Mouse (Mus musculus) hindbrain, embryonic 16.5 days (tissue): ENCODE data around the gene Ndufb10. TPM values are rescaled to one million over a fixed set of nuclear protein-coding genes. Genes with fewer than 3 reads are reported as not detected.

Source experiments
- ATAC-seq: fragments of 200-750 bp; cut with Nextera tagmentation; 2 replicates; pipeline ENCODE4 v1.8.0; 2017; ENCODE audit warnings: moderate TSS enrichment, moderate library complexity
- H3K27ac ChIP-seq: fragments of 300-500 bp; sonication (generic); 2 replicates; pipeline ENCODE4 v1.5.1; 2014; ENCODE audit warnings: low read depth, mild to moderate bottlenecking, control low read depth, low read length, moderate library complexity
- H3K27me3 ChIP-seq: fragments of 300-500 bp; sonication (generic); replicated peaks from 2 replicates; pipeline ENCODE4 v1.6.1; 2014; ENCODE audit warnings: low read length; ENCODE audit not compliant: control insufficient read depth, insufficient read depth
- H3K36me3 ChIP-seq: fragments of 300-500 bp; sonication (generic); 2 replicates; pipeline ENCODE4 v1.6.1; 2014; ENCODE audit warnings: mild to moderate bottlenecking, low read length, moderate library complexity, mixed read lengths; ENCODE audit not compliant: control insufficient read depth, insufficient read depth
- H3K4me1 ChIP-seq: fragments of 300-500 bp; sonication (generic); 2 replicates; pipeline ENCODE4 v1.6.1; 2014; ENCODE audit warnings: low read depth, low read length; ENCODE audit not compliant: control insufficient read depth, insufficient read depth
- H3K4me2 ChIP-seq: fragments of 300-500 bp; sonication (generic); 2 replicates; pipeline ENCODE4 v1.6.1; 2014; ENCODE audit warnings: mild to moderate bottlenecking, low read length, control low read depth, moderate library complexity
- H3K4me3 ChIP-seq: fragments of 300-500 bp; sonication (generic); 2 replicates; pipeline ENCODE4 v1.5.1; 2014; ENCODE audit warnings: mild to moderate bottlenecking, low read length, control low read depth, moderate library complexity
- H3K9ac ChIP-seq: fragments of 300-500 bp; sonication (generic); 2 replicates; pipeline ENCODE4 v1.6.1; 2014; ENCODE audit warnings: low read depth, mild to moderate bottlenecking, control low read depth, low read length, moderate library complexity
- H3K9me3 ChIP-seq: fragments of 300-500 bp; sonication (generic); 2 replicates; pipeline ENCODE4 v1.6.1; 2014; ENCODE audit warnings: mild to moderate bottlenecking, low read length, moderate library complexity; ENCODE audit not compliant: control insufficient read depth
- WGBS: fragments of 180-500 bp; shearing (Covaris S2); extraction: QIAGEN DNeasy Blood & Tissue Kit; methylation state at CpG from one replicate; pipeline ENCODE4 v1.1.7; 2014; 5-methylcytosine and 5-hydroxymethylcytosine counted together
- polyA plus RNA-seq: library from polyadenylated mRNA; unstranded; fragments of >200 nt; fragmentation: Nextera tagmentation; extraction: Ambion mirVana; gene quantifications from 2 replicates; pipeline ENCODE4 v1.2.1, GENCODE M21; 2015

The Ndufb10 gene
- polyA plus RNA-seq, 1 experiment from 2014 or later: 307 TPM

DNA sequence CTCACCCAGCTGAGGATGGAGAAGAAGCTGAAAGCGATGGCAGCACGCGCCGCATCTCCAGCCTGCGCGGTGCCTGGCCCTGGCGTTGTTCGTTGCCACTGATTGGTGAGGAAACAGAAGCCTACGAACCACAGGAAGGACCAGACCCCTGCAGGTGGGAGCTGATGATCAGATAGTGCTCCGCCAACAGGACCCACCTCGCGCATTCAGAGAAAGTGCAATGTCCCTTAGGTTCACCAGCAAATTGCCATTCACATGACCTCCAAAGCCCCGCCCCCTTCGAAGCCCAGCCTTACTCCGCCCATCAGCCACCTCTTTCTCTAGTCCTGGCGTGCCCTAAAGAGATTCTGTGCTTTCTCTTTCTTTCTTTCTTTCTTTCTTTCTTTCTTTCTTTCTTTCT is 37.8 kb downstream of the Ndufb10 start:
- H3K4me2 ChIP-seq: no peak overlapping the region
- WGBS: 39% methylated on average over 16 of the region's 16 CpGs

DNA sequence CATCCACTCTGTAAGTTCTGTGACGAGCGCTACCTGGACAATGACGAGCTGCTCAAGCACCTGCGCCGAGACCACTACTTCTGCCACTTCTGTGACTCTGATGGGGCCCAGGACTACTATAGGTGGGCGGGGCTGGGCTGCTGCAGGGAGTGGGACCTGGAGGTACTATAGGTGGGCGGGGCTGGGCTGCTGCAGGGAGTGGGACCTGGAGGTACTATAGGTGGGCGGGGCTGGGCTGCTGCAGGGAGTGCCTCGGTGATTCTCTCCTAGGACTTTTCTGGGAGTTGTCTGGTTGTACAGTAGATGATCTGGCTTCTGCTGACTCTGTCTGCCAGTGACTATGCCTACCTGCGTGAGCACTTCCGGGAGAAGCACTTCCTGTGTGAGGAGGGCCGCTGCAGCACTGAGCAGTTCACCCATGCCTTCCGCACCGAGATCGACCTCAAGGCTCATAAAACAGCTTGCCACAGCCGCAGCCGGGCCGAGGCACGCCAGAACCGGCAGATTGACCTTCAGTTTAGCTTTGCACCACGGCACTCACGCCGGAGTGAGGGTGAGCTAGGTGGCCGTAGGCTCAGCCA is 46.7 kb downstream of the Ndufb10 start:
- ATAC-seq: no peak; the same call in 1 of the 2 replicates
- Histone ChIP-seq H3K27ac (no peak overlapping the region), H3K27me3 (no peaks in the 10 kb centered on the region), H3K9ac (no peak overlapping the region), H3K36me3 (peaks cover 27% of the 10 kb centered on the region), H3K4me2 (no peak overlapping the region), H3K4me3 (no peak overlapping the region), H3K4me1 (no peaks in the 10 kb centered on the region; the same call in 1 of the 2 replicates), H3K9me3 (no peaks in the 10 kb centered on the region)
- WGBS: 94% methylated on average over 24 of the region's 24 CpGs

More for the DNA sequence above, 37.8 kb downstream of the Ndufb10 start:
- no peak overlapping the region for H3K27ac ChIP-seq
- H3K9me3 ChIP-seq: no peaks in the 10 kb centered on the region
- no peak overlapping the region for H3K9ac ChIP-seq
- ATAC-seq: no peak
- H3K36me3 ChIP-seq: peaks cover 15% of the 10 kb centered on the region; the same call in 1 of the 2 replicates
- no peak overlapping the region for H3K4me3 ChIP-seq
- H3K27me3 ChIP-seq: peaks cover 4% of the 10 kb centered on the region; the same call in 1 of the 2 replicates
- H3K4me1 ChIP-seq: peaks cover 29% of the 10 kb centered on the region

DNA sequence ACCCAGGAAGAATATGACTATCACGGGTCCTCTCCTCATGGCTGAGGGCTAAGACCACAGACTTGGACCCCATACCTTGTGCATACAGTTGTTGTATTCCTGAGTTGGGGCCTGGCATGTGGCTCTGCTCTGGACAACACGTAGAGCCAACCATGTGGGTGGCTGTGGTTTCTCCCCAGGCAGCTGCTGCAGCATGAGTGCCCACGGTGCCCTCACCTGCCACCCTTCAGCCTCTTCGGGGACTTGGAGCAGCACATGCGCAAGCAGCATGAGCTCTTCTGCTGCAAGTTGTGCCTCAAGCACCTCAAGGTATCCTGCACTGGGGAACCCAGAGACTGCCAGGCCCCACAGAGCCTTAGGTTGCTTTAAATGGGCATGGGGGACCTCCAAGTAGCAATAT is 47.4 kb downstream of the Ndufb10 start:
- WGBS: 93% methylated on average over 5 of the region's 5 CpGs
- H3K9ac ChIP-seq: no peak overlapping the region
- peaks cover 27% of the 10 kb centered on the region for H3K36me3 ChIP-seq
- H3K4me2 ChIP-seq: no peak overlapping the region
- no peaks in the 10 kb centered on the region for H3K9me3 ChIP-seq
- H3K27me3 ChIP-seq: no peaks in the 10 kb centered on the region
- no peak overlapping the region for H3K4me3 ChIP-seq
- H3K27ac ChIP-seq: no peak overlapping the region
- H3K4me1 ChIP-seq: peaks cover 6% of the 10 kb centered on the region
- no peak for ATAC-seq

DNA sequence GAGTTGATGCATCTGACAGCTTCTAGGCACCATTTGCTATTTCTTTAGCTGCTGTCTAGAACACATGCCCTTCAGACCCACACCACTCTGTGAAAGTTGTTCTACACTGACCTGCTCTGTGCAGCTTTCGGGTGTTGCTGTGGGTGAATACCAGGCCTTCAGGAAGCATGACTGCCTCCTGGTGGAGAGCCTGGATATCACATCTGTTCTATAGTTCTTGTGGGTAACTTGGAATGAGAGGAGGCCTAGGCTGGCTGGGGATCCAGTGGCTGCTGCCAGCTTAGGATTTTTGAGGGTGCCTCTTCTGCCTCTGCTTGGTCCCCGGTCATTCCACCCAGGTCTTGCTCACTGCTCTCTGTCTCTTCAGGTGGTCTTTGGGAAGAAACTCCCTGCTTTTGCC is 48.1 kb downstream of the Ndufb10 start:
- no peak for ATAC-seq
- Histone ChIP-seq H3K4me3 (no peak overlapping the region), H3K9ac (no peak overlapping the region), H3K27me3 (no peaks in the 10 kb centered on the region), H3K9me3 (no peaks in the 10 kb centered on the region), H3K36me3 (peaks cover 22% of the 10 kb centered on the region), H3K4me2 (no peak overlapping the region), H3K27ac (no peak overlapping the region), H3K4me1 (peaks cover 13% of the 10 kb centered on the region)
- WGBS: 55% methylated on average over 2 of the region's 2 CpGs

DNA sequence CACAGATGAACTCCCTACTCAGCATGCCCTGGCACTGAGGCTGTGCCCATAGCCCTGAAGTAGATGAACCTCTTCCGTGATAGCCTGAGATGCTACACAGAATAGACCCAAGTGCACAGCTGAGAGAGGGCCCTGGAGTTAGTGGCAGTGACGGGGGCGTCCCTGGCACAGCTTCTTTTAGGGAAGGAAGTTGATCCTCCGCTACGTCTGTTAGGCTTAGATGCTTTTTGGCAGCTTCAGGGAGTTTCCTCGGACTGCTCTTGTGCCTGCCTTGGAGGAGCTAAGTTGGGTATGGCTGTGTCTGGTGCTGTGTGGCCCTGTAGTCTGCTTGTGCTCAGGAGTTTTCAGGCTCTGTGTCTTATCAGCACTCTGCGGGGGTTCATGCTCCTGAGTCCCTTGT is 50.0 kb downstream of the Ndufb10 start:
- WGBS: 84% methylated on average over 7 of the region's 7 CpGs
- no peak overlapping the region for H3K4me2 ChIP-seq
- no peaks in the 10 kb centered on the region for H3K27me3 ChIP-seq
- no peak for ATAC-seq
- H3K36me3 ChIP-seq: peaks cover 10% of the 10 kb centered on the region
- no peak overlapping the region for H3K4me3 ChIP-seq
- H3K4me1 ChIP-seq: peaks cover 23% of the 10 kb centered on the region
- no peak overlapping the region for H3K9ac ChIP-seq
- H3K9me3 ChIP-seq: no peaks in the 10 kb centered on the region
- no peak overlapping the region for H3K27ac ChIP-seq

DNA sequence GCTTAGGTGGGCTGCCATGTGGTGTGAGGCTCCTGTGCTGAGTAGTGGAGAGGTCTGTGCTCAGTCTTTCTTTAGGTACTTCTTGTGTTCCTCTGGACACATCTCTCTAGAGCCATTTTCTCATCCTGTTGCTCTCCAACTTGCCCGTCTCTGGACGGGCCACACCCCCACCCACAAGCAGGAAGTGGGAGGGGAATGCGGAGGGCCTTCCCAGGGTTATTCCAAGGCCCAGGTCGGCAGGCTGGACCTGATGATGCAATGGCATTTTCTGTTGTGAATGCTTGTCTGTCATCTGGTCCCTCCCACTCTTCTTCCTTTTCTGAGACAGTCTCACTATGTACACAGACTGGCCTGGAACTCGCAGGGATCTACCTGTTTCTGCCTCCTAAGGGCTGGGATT is 52.1 kb downstream of the Ndufb10 start:
- WGBS: 40% methylated on average over 5 of the region's 5 CpGs
- Histone ChIP-seq H3K27ac (no peak overlapping the region), H3K27me3 (no peaks in the 10 kb centered on the region), H3K9ac (no peak overlapping the region), H3K9me3 (no peaks in the 10 kb centered on the region), H3K4me1 (peaks cover 26% of the 10 kb centered on the region), H3K36me3 (peaks cover 1% of the 10 kb centered on the region; the same call in 1 of the 2 replicates), H3K4me2 (peak overlapping the region; percentile 22), H3K4me3 (no peak overlapping the region)
- ATAC-seq: no peak

Other genes starting within 250 kb of the Ndufb10 start
- 36.2 and 39.3 TPM in 2 replicates for gene Mlst8, start 245.4 kb downstream of the Ndufb10 start, polyA plus RNA-seq
- 43.6 and 44.6 TPM in 2 replicates for gene Caskin1, start 235.9 kb downstream of the Ndufb10 start, polyA plus RNA-seq
- gene Traf7, start 196.5 kb downstream of the Ndufb10 start, polyA plus RNA-seq: 85.9 and 94.2 TPM in 2 replicates
- 10.9 and 13.0 TPM in 2 replicates for gene Rab26, start 190.3 kb downstream of the Ndufb10 start, polyA plus RNA-seq
- gene Pkd1, start 174.6 kb downstream of the Ndufb10 start, polyA plus RNA-seq: 26.8 and 29.9 TPM in 2 replicates
- gene Tsc2, start 91.8 kb downstream of the Ndufb10 start, polyA plus RNA-seq: 65.8 and 80.9 TPM in 2 replicates
- 9.6 and 9.9 TPM in 2 replicates for gene Nthl1, start 91.8 kb downstream of the Ndufb10 start, polyA plus RNA-seq
- gene Slc9a3r2, start 74.2 kb downstream of the Ndufb10 start, polyA plus RNA-seq: 60.8 TPM in 2 replicates
- gene Npw, start 66.0 kb downstream of the Ndufb10 start, polyA plus RNA-seq: 0.54 and 0.75 TPM in 2 replicates
- gene Zfp598, start 54.8 kb downstream of the Ndufb10 start, polyA plus RNA-seq: 10.8 and 18.7 TPM in 2 replicates
- gene Syngr3, start 34.5 kb downstream of the Ndufb10 start, polyA plus RNA-seq: 272 and 319 TPM in 2 replicates
- gene Gfer, start 28.3 kb downstream of the Ndufb10 start, polyA plus RNA-seq: 35.4 and 37.3 TPM in 2 replicates
- gene Noxo1, start 28.2 kb downstream of the Ndufb10 start, polyA plus RNA-seq: 1.7 and 2.3 TPM in 2 replicates
- gene Tbl3, start 16.8 kb downstream of the Ndufb10 start, polyA plus RNA-seq: 62.4 and 69.9 TPM in 2 replicates
- gene Rnf151, start 6.4 kb downstream of the Ndufb10 start, polyA plus RNA-seq: not detected in 2 replicates
- 732 and 739 TPM in 2 replicates for gene Rps2, start 6.4 kb downstream of the Ndufb10 start, polyA plus RNA-seq
- 0.25 TPM in 1 of 2 replicates, not detected in the other for gene Rpl3l, start 3.3 kb upstream of the Ndufb10 start, polyA plus RNA-seq
- 17.5 and 18.9 TPM in 2 replicates for gene Msrb1, start 12.2 kb upstream of the Ndufb10 start, polyA plus RNA-seq
- 0.23 and 0.32 TPM in 2 replicates for gene Hs3st6, start 28.5 kb upstream of the Ndufb10 start, polyA plus RNA-seq
- not detected in 2 replicates for gene Meiob, start 79.8 kb upstream of the Ndufb10 start, polyA plus RNA-seq
- 71.4 and 86.9 TPM in 2 replicates for gene Hagh, start 115.7 kb upstream of the Ndufb10 start, polyA plus RNA-seq
- 23.1 and 28.8 TPM in 2 replicates for gene Fahd1, start 125.9 kb upstream of the Ndufb10 start, polyA plus RNA-seq
- 0.15 TPM in 1 of 2 replicates, not detected in the other for gene Igfals, start 141.5 kb upstream of the Ndufb10 start, polyA plus RNA-seq
- 64.1 and 65.7 TPM in 2 replicates for gene Nubp2, start 161.9 kb upstream of the Ndufb10 start, polyA plus RNA-seq
- 88.2 and 90.4 TPM in 2 replicates for gene Spsb3, start 162.2 kb upstream of the Ndufb10 start, polyA plus RNA-seq
- gene Eme2, start 170.6 kb upstream of the Ndufb10 start, polyA plus RNA-seq: 30.1 and 30.2 TPM in 2 replicates
- gene Mrps34, start 170.6 kb upstream of the Ndufb10 start, polyA plus RNA-seq: 85.3 and 89.0 TPM in 2 replicates
- gene Nme3, start 172.0 kb upstream of the Ndufb10 start, polyA plus RNA-seq: 88.2 and 99.9 TPM in 2 replicates
- 90.0 and 102 TPM in 2 replicates for gene Mapk8ip3, start 212.5 kb upstream of the Ndufb10 start, polyA plus RNA-seq
- gene Jpt2, start 236.2 kb upstream of the Ndufb10 start, polyA plus RNA-seq: 82.9 and 97.9 TPM in 2 replicates